Mouse (Mus musculus) ES-E14 (cell line): ENCODE measurements around the gene Wipf2.

Source experiments
- HCFC1 ChIP-seq: IDR thresholded peaks from 2 replicates; pipeline ENCODE4 v1.6.1; 2012; ENCODE audit warnings: low read length, inconsistent platforms, borderline replicate concordance; ENCODE audit not compliant: insufficient read depth
- MAFK ChIP-seq: IDR thresholded peaks from 2 replicates; pipeline ENCODE4 v1.6.1; 2014; ENCODE audit warnings: mild to moderate bottlenecking, low read depth, low read length, inconsistent platforms; ENCODE audit not compliant: insufficient read depth

GRCm38 (mm10) chr11:98877001-98877400 is 13.6 kb downstream of the Wipf2 start:
- no peak for TF ChIP-seq MAFK
- no peak for TF ChIP-seq HCFC1
